Mouse (Mus musculus) forebrain, embryonic 14.5 days (tissue): ENCODE measurements around the gene Ccnh. TPM values are rescaled to one million over a fixed set of nuclear protein-coding genes. Genes with fewer than 3 reads are reported as not detected.

Experiments
- ATAC-seq: fragments of 200-750 bp; cut with Nextera tagmentation; 2 replicates; pipeline ENCODE4 v1.8.0; 2017; ENCODE audit warnings: mild to moderate bottlenecking, moderate library complexity
- DNase-seq: peaks from one replicate; pipeline ENCODE4 v3.0.0-alpha.2; 2015; ENCODE audit warnings: low spot score
- H3K27ac ChIP-seq: fragments of 300-500 bp; sonication (generic); 2 replicates; pipeline ENCODE4 v1.5.1; 2014; ENCODE audit warnings: low read depth, mild to moderate bottlenecking, control low read depth, low read length, moderate library complexity
- H3K27me3 ChIP-seq: fragments of 300-500 bp; sonication (generic); replicated peaks from 2 replicates; pipeline ENCODE4 v1.6.1; 2014; ENCODE audit warnings: low read length, control low read depth, mixed read lengths; ENCODE audit not compliant: control insufficient read depth, insufficient read depth
- H3K36me3 ChIP-seq: fragments of 300-500 bp; sonication (generic); 2 replicates; pipeline ENCODE4 v1.6.1; 2014; ENCODE audit warnings: low read length, control low read depth; ENCODE audit not compliant: control insufficient read depth, insufficient read depth
- H3K4me1 ChIP-seq: fragments of 300-500 bp; sonication (generic); 2 replicates; pipeline ENCODE4 v1.6.1; 2014; ENCODE audit warnings: antibody characterized with exemption, low read length, control low read depth; ENCODE audit not compliant: control insufficient read depth, insufficient read depth
- H3K4me2 ChIP-seq: fragments of 300-500 bp; sonication (generic); 2 replicates; pipeline ENCODE4 v1.6.1; 2014; ENCODE audit warnings: mild to moderate bottlenecking, control low read depth, low read length
- H3K4me3 ChIP-seq: fragments of 300-500 bp; sonication (generic); 2 replicates; pipeline ENCODE4 v1.5.1; 2014; ENCODE audit warnings: low read depth, low read length, control low read depth
- H3K9ac ChIP-seq: fragments of 300-500 bp; sonication (generic); 2 replicates; pipeline ENCODE4 v1.6.1; 2014; ENCODE audit warnings: mild to moderate bottlenecking, low read length, control low read depth, moderate library complexity
- H3K9me3 ChIP-seq: fragments of 300-500 bp; sonication (generic); replicated peaks from 2 replicates; pipeline ENCODE4 v1.6.1; 2016; ENCODE audit warnings: low read length, control low read depth, mixed read lengths; ENCODE audit not compliant: control insufficient read depth
- WGBS: fragments of 180-500 bp; shearing (Covaris S2); extraction: QIAGEN DNeasy Blood & Tissue Kit; methylation state at CpG from one replicate; pipeline ENCODE4 v1.1.7; 2014; 5-methylcytosine and 5-hydroxymethylcytosine counted together
- polyA plus RNA-seq: library from polyadenylated mRNA; unstranded; fragments of >200 nt; fragmentation: Nextera tagmentation; extraction: Ambion mirVana; gene quantifications from 2 replicates; pipeline ENCODE4 v1.2.1, GENCODE M21; 2014

Ccnh gene
- polyA plus RNA-seq, 1 experiment from 2014 or later = 108 TPM

GRCm38 (mm10) chr13:85208656-85209055, 19.4 kb downstream of the Ccnh start:
- Histone ChIP-seq H3K4me2 (no peak overlapping the region), H3K36me3 (peaks cover 9% of the 10 kb centered on the region), H3K9me3 (no peaks in the 10 kb centered on the region), H3K27ac (no peak overlapping the region), H3K9ac (no peak overlapping the region), H3K27me3 (no peaks in the 10 kb centered on the region), H3K4me3 (no peak overlapping the region), H3K4me1 (no peaks in the 10 kb centered on the region)
- DNase-seq (no peak), ATAC-seq (no peak)
- 94% methylated on average over 6 of the region's 6 CpGs for WGBS

GRCm38 (mm10) chr13:85210353-85210752, 21.1 kb downstream of the Ccnh start:
- H3K4me2 ChIP-seq = no peak overlapping the region
- WGBS = 69% methylated on average over 1 of the region's 1 CpGs
- peaks cover 13% of the 10 kb centered on the region for H3K36me3 ChIP-seq
- H3K27ac ChIP-seq = no peak overlapping the region
- H3K9me3 ChIP-seq = no peaks in the 10 kb centered on the region
- peak; percentile 59; the same call in 1 of the 2 replicates for ATAC-seq
- no peak overlapping the region for H3K9ac ChIP-seq
- H3K27me3 ChIP-seq = no peaks in the 10 kb centered on the region
- peak; percentile 64 for DNase-seq
- no peaks in the 10 kb centered on the region for H3K4me1 ChIP-seq
- H3K4me3 ChIP-seq = no peak overlapping the region

GRCm38 (mm10) chr13:85218656-85219055, 29.4 kb downstream of the Ccnh start:
- DNase-seq (no peak), ATAC-seq (no peak)
- Histone ChIP-seq H3K4me3 (no peak overlapping the region), H3K9ac (no peak overlapping the region), H3K9me3 (no peaks in the 10 kb centered on the region), H3K36me3 (peaks cover 45% of the 10 kb centered on the region), H3K4me1 (no peaks in the 10 kb centered on the region), H3K27me3 (no peaks in the 10 kb centered on the region), H3K27ac (no peak overlapping the region), H3K4me2 (no peak overlapping the region)
- WGBS = 84% methylated on average over 4 of the region's 4 CpGs

DNA sequence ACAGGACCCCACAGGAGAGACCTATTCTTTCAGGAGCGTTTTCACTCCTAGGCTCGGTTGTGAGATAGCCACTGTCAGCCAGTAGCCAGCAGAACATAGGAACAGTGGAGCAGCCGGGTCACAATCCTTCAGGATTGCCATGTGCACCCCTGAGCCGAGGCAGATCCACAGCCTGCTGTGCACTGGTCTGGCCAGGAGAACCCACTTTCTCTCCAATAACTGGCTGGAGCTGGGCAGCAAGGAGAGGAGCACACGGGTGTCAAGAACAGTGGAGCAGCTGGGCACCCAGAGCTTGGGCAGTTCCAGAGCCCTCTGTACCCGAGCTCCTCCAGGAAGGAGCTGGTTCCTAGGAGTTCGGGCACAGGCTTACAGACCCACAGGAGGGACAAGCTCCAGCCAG, 49.6 kb downstream of the Ccnh start:
- no peaks in the 10 kb centered on the region for H3K4me1 ChIP-seq
- no peak overlapping the region for H3K4me3 ChIP-seq
- H3K9me3 ChIP-seq = no peaks in the 10 kb centered on the region
- no peaks in the 10 kb centered on the region for H3K27me3 ChIP-seq
- H3K4me2 ChIP-seq = no peak overlapping the region
- H3K27ac ChIP-seq = no peak overlapping the region
- H3K9ac ChIP-seq = no peak overlapping the region
- ATAC-seq = no peak
- DNase-seq = no peak
- H3K36me3 ChIP-seq = peaks cover 29% of the 10 kb centered on the region
- WGBS = 89% methylated on average over 7 of the region's 7 CpGs

Other genes with a start within 250 kb of the Ccnh start
- gene Rasa1, start 99.7 kb downstream of the Ccnh start, polyA plus RNA-seq = 77.2 and 77.4 TPM in 2 replicates